Mouse (Mus musculus): Measurements from ENCODE around the gene Flt3.

Gene Flt3

GRCm38 (mm10) chr5:147399843-147400504 lies at the start of gene Flt3:
TSS of gene Flt3 (minus strand) at chr5:147400489.
- DNase-seq (ENCODE audit: low read depth, low spot score), result peak; percentile 48

GRCm38 (mm10) chr5:147448933-147449332 lies 48.6 kb upstream of the Flt3 start:
- DNase-seq (ENCODE audit: low read depth, low spot score), result no peak

- no peak for DNase-seq (ENCODE audit: low read depth, low spot score)
Measured at GRCm38 (mm10) chr5:147448526-147448925, 48.2 kb upstream of the Flt3 start.

DNA sequence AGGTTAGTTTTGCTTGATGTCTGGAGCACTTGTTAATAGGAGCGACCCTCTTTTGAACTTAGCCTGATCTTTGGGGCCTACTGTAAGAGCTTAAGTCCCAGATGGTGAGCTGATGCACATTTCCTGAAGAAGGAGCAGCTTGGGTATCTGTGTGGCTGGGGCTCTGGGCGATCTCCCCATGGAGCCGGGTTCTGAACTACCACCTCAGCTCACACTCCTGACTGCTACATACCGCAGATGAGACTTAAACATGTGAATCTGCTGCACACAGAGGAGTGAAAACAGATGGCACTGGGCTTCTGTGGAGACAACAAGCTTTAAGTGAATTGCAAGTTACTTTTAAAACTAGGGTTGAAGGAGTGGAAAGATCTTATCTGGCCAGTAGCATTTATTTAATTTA lies 45.0 kb upstream of the Flt3 start:
- no peak for DNase-seq (ENCODE audit: low read depth, low spot score)

GRCm38 (mm10) chr5:147444757-147445156 lies 44.5 kb upstream of the Flt3 start:
- DNase-seq (ENCODE audit: low read depth, low spot score), result no peak

- DNase-seq (ENCODE audit: low read depth, low spot score), result no peak
Measured at GRCm38 (mm10) chr5:147444298-147444697, 44.0 kb upstream of the Flt3 start.

DNA sequence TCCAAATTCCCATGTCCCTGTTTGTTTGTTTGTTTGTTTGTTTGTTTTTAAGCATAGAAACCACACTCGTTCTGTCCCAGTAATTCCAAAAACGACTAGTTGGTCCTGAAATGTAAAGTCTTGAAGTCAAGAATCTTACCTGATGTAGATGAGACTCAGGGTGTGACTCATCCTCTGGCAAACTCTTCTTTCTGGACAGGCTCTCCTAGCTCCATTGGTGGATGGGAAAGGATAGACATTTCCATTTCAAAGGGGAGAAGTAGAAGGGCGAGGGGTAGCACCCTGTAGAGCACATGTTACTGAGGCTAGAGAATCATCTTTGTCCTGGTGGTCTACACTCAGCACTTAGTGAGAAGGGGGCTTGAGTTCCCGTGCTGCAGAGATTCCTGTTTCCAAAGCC lies 42.5 kb upstream of the Flt3 start:
- DNase-seq (ENCODE audit: low read depth, low spot score), result peak; percentile 35

GRCm38 (mm10) chr5:147441979-147442378 lies 41.7 kb upstream of the Flt3 start:
- no peak for DNase-seq (ENCODE audit: low read depth, low spot score)

- DNase-seq (ENCODE audit: low read depth, low spot score), result no peak
Measured at GRCm38 (mm10) chr5:147440996-147441507, 40.8 kb upstream of the Flt3 start.

DNA sequence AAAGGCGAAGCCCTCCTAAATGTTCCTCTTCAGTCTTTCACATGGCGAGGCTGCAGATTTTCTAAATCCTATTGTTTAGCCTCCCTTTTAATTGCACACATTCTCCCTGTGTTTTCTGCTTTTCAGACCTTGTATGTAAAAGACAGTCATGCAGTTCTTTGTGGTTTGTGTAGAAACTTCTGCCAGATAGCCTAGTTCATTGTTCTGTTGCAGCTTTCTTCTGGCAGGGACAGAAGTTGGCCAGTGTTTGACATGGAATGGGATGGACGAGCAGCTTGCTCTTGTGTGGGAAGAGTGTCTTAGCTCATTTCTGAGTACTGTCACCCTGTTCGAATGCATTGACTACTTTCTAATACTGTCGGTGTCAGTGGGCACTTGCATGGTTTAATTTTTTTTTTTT lies 36.2 kb upstream of the Flt3 start:
- no peak for DNase-seq (ENCODE audit: low read depth, low spot score)

DNA sequence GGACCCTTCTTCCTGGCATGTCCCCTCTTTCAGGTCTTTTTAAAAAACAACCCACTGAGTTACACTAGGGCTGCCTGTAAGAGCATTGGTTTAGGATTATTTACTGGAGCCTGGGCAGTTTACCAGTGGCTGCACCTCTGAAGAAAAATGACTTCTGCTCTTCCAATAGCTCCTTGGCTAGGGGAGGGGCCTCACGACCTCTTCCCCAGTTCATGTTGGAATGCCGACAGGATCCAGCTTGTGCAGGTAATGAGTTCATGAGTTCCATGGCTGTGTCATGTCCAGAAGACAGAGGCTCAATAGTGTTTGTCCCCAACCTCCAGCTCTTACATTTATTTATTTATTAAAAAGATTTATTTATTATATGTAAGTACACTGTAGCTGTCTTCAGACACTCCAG lies 35.5 kb upstream of the Flt3 start:
- DNase-seq (ENCODE audit: low read depth, low spot score), result no peak

- no peak for DNase-seq (ENCODE audit: low read depth, low spot score)
Measured at GRCm38 (mm10) chr5:147435224-147435623, 34.9 kb upstream of the Flt3 start.

DNA sequence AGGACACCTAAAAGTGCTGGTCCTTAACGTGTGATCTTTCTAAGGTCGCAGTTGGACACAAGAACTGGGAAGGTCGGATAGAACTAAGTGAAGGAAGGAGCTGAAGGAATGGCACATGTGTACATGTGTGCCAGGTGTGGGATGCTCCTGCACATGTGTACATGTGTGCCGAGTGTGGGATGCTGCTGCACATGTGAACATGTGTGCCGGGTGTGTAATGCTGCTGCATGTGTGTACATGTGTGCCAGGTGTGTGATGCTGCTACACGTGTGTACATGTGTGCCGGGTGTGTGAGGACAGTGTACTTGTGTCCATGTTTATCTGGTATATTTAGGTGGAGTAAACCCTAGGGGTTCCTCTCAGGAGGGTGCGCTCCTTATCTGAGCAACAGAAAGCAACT lies 32.6 kb upstream of the Flt3 start:
- DNase-seq (ENCODE audit: low read depth, low spot score), result no peak

- peak; percentile 60 for DNase-seq (ENCODE audit: low read depth, low spot score)
Measured at GRCm38 (mm10) chr5:147430936-147431839, 30.9 kb upstream of the Flt3 start.

- DNase-seq (ENCODE audit: low read depth, low spot score), result peak; percentile 37
Measured at GRCm38 (mm10) chr5:147430361-147430935, 30.2 kb upstream of the Flt3 start.

GRCm38 (mm10) chr5:147429535-147430305 lies 29.4 kb upstream of the Flt3 start, which contains the start of gene Pan3:
TSS of gene Pan3 (plus strand) at chr5:147430161.
- peak; percentile 94 for DNase-seq (ENCODE audit: low read depth, low spot score)

DNA sequence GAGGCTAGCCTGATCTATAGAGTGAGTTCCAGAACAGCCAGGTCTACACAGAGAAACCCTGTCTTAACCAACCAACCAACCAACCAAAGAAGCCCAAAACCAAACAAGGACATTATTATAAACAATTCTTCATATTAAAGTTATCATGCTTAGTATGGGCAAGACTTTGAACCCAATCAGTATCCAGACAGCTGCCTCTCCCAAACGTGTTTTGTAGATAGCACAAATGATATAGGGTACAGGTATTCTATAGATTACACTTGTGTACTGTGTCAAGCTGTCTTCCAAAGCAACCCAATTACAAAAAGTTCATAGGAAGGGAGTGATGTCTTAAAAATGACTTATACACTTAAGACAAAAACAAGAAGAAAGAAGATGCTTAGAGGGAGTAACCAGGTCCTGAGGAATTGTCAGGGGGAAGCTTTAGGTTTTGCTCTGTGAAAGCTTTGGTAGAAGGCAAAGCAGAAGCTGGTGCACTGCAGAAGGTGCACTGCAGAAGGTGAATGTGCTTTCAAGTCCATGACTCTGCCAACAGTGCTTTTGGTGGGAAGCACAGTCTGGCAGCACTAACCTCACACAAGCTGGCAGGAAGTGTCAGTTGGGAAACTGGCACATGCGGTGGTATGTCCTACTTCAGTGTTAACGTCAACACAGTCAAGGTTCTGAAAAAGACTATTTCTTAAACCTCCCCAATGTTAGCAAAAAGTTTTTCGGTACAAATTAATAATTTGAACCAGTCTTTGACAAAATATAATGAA lies 25.9 kb upstream of the Flt3 start:
- DNase-seq (ENCODE audit: low read depth, low spot score), result no peak

DNA sequence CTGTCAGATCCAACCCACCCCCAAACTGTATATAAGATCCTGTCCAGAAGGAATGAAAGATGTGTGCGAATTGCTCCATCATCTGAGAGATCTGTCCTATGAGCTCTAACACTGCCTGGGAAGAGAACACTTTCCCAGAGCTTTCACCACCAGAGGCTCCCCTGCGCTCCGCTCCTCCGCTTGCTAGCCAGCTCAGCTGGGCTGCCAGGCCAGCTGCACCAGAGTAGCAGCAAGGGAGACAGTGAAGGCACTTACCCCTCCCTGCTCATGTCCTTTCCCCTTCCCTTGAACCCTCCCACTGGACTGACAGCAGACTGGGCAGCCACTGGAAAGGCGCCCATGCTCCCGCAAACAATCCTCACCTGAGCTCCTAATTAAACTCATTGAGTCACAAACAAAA lies 23.3 kb upstream of the Flt3 start:
- DNase-seq (ENCODE audit: low read depth, low spot score), result no peak

GRCm38 (mm10) chr5:147418394-147419121 lies 18.3 kb upstream of the Flt3 start:
- peak; percentile 92 for DNase-seq (ENCODE audit: low read depth, low spot score)

DNA sequence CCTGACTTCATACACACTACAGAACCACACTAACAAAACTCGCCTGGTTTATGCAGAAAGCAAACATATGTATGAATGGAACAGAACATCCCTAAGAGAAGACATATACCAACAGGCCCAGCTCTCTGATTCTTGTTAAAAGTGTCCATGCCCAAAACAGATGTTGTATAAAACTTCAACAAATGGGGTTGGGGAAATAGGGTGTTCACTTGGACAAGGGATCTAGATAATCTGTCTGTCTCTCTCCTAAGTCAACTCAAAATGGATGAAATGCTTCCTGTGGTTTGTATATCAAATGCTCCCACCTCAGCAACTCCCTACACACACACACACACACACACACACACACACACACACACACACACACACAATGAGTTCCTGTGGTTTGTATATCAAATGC lies 17.7 kb upstream of the Flt3 start:
- DNase-seq (ENCODE audit: low read depth, low spot score), result no peak
